ENCODE assay signal across 27 mouse cellular contexts in the genomic region with DNA sequence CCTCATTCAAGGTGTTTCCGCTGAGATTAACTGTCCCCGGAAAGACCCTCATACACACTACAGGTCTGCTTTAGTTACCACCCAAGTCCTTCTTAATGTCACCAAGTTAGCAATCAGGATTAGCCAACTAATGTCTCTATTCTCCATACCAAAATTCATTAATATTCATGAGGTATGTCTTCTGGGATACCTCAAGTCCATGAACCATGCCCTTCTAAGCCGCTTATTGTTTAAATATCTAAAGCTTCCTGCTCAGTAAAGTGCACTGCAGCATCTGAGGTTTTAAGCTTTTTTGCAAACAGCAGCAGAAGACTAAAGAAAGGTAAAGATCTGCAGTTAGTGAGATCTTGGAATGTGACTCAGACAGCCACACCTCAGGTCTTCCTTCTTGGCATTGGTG.
DNase-seq lines count a peak whose midpoint lies in the region; ATAC-seq and TF ChIP-seq lines count a peak whose summit lies in the region.
"Had no signal": no experiment of that assay in that cellular context is flagged by ENCODE, and none has a peak within 500 bp of the region (broad histone marks: within the 10 kb centered on the region; RNA-seq: fewer than 3 reads in every experiment).

No protein-coding gene starts in this region.

- no peak for TF ChIP-seq CTCF in midbrain, postnatal 0 days (IDR thresholded peaks at IDR 0.05)

- no peaks in the 10 kb centered on the region for H3K36me3 ChIP-seq in midbrain, embryonic 11.5 days (ENCODE audit: control insufficient read depth, insufficient read depth, low read length)
- no peaks in the 10 kb centered on the region for H3K36me3 ChIP-seq in midbrain, postnatal 0 days (ENCODE audit: insufficient read depth, low read length)
- no peaks in the 10 kb centered on the region for H3K36me3 ChIP-seq in midbrain, embryonic 13.5 days
- H3K36me3 ChIP-seq in midbrain, embryonic 10.5 days = no peaks in the 10 kb centered on the region
- H3K36me3 ChIP-seq: embryonic facial prominence, embryonic 13.5 days; embryonic facial prominence, embryonic 15.5 days; forebrain, embryonic 10.5 days; forebrain, embryonic 12.5 days; G1E had no signal

- no peak overlapping the region for H3K27ac ChIP-seq in midbrain, embryonic 11.5 days (ENCODE audit: low read depth, low read length)
- no peak overlapping the region for H3K27ac ChIP-seq in midbrain, postnatal 0 days (ENCODE audit: low read depth, low read length)
- H3K27ac ChIP-seq in midbrain, embryonic 13.5 days = no peak overlapping the region
- no peak overlapping the region for H3K27ac ChIP-seq in midbrain, embryonic 10.5 days (replicated peaks)
- H3K27ac ChIP-seq: embryonic facial prominence, embryonic 13.5 days; embryonic facial prominence, embryonic 15.5 days; forebrain, embryonic 10.5 days; forebrain, embryonic 12.5 days had no signal

- ATAC-seq in midbrain, embryonic 11.5 days (ENCODE audit: low FRiP score) = peak; percentile 79
- ATAC-seq in midbrain, postnatal 0 days (ENCODE audit: low FRiP score) = no peak
- ATAC-seq in midbrain, embryonic 13.5 days = peak; percentile 40; the same call in 1 of the 2 replicates
- ATAC-seq: CD4-positive, CD25-positive, alpha-beta regulatory T cell, adult 4 months; forebrain, embryonic 14.5 days; forebrain, embryonic 16.5 days; Patski had no signal

- H3K9ac ChIP-seq in midbrain, embryonic 11.5 days (ENCODE audit: low read length) = no peak overlapping the region
- H3K9ac ChIP-seq in midbrain, postnatal 0 days (replicated peaks; ENCODE audit: low read length, poor library complexity, severe bottlenecking) = no peak overlapping the region
- no peak overlapping the region for H3K9ac ChIP-seq in midbrain, embryonic 13.5 days (replicated peaks)
- H3K9ac ChIP-seq: embryonic facial prominence, embryonic 13.5 days; embryonic facial prominence, embryonic 15.5 days; forebrain, embryonic 12.5 days had no signal

- DNase-seq in midbrain, embryonic 11.5 days (ENCODE audit: low spot score, missing footprints) = peak; percentile 91
- DNase-seq in midbrain, postnatal 0 days (ENCODE audit: low spot score) = no peak
- no peak for DNase-seq in midbrain, embryonic 10.5 days (ENCODE audit: low spot score)
- DNase-seq in R1 (ENCODE audit: low read depth, low spot score) = peak; percentile 64
- DNase-seq: adrenal gland, adult 2 months; adrenal gland, postnatal 10 days; adrenal gland, postnatal 25 days; B cell, adult 2 months; cerebellum, adult 11 months; cerebellum, adult 18-20 months; cerebellum, adult 8-10 months; cerebellum, adult 9-11 months; cerebellum, postnatal 14 days; cerebellum, postnatal 36 days; embryo, embryonic 11 days had no signal

- WGBS in midbrain, embryonic 11.5 days = 35% methylated on average over 3 of the region's 3 CpGs
- 12% methylated on average over 3 of the region's 3 CpGs for WGBS in midbrain, postnatal 0 days
- 24% methylated on average over 3 of the region's 3 CpGs for WGBS in midbrain, embryonic 13.5 days
- WGBS in midbrain, embryonic 10.5 days = 46% methylated on average over 3 of the region's 3 CpGs

- no peak overlapping the region for H3K4me2 ChIP-seq in midbrain, embryonic 11.5 days
- no peak overlapping the region for H3K4me2 ChIP-seq in midbrain, postnatal 0 days (ENCODE audit: low read depth, low read length, poor library complexity, severe bottlenecking)
- H3K4me2 ChIP-seq in midbrain, embryonic 13.5 days (replicated peaks) = no peak overlapping the region
- H3K4me2 ChIP-seq: embryonic facial prominence, embryonic 13.5 days; embryonic facial prominence, embryonic 15.5 days; forebrain, embryonic 12.5 days had no signal

- peaks cover 16% of the 10 kb centered on the region for H3K4me1 ChIP-seq in midbrain, embryonic 11.5 days (ENCODE audit: control insufficient read depth, insufficient read depth, low read length)
- no peaks in the 10 kb centered on the region for H3K4me1 ChIP-seq in midbrain, postnatal 0 days (ENCODE audit: insufficient read depth, low read length)
- peaks cover 5% of the 10 kb centered on the region for H3K4me1 ChIP-seq in midbrain, embryonic 13.5 days (replicated peaks)
- H3K4me1 ChIP-seq in midbrain, embryonic 10.5 days = peaks cover 40% of the 10 kb centered on the region
- H3K4me1 ChIP-seq: embryonic facial prominence, embryonic 13.5 days; embryonic facial prominence, embryonic 15.5 days had no signal

- H3K9me3 ChIP-seq in midbrain, embryonic 11.5 days (ENCODE audit: control insufficient read depth, low read length) = no peaks in the 10 kb centered on the region
- no peaks in the 10 kb centered on the region for H3K9me3 ChIP-seq in midbrain, postnatal 0 days (ENCODE audit: low read length)
- no peaks in the 10 kb centered on the region for H3K9me3 ChIP-seq in midbrain, embryonic 13.5 days
- H3K9me3 ChIP-seq in midbrain, embryonic 10.5 days (replicated peaks) = no peaks in the 10 kb centered on the region
- H3K9me3 ChIP-seq: embryonic facial prominence, embryonic 13.5 days; embryonic facial prominence, embryonic 15.5 days; forebrain, embryonic 10.5 days; forebrain, embryonic 12.5 days; G1E had no signal

- no peak overlapping the region for H3K4me3 ChIP-seq in midbrain, embryonic 11.5 days (ENCODE audit: low read depth, low read length)
- no peak overlapping the region for H3K4me3 ChIP-seq in midbrain, postnatal 0 days (ENCODE audit: low read depth, low read length)
- H3K4me3 ChIP-seq in midbrain, embryonic 13.5 days (replicated peaks) = no peak overlapping the region
- no peak overlapping the region for H3K4me3 ChIP-seq in midbrain, embryonic 10.5 days
- H3K4me3 ChIP-seq: embryonic facial prominence, embryonic 13.5 days; embryonic facial prominence, embryonic 15.5 days; erythroblast, embryonic 14.5 days; forebrain, embryonic 10.5 days; forebrain, embryonic 12.5 days had no signal

- peaks cover 6% of the 10 kb centered on the region for H3K27me3 ChIP-seq in midbrain, embryonic 11.5 days (ENCODE audit: control insufficient read depth, insufficient read depth, low read length)
- H3K27me3 ChIP-seq in midbrain, postnatal 0 days (ENCODE audit: insufficient read depth, low read length) = no peaks in the 10 kb centered on the region
- peaks cover 8% of the 10 kb centered on the region; the same call in 1 of the 2 replicates for H3K27me3 ChIP-seq in midbrain, embryonic 13.5 days
- H3K27me3 ChIP-seq in midbrain, embryonic 10.5 days (ENCODE audit: low read depth, poor library complexity, severe bottlenecking) = peaks cover 77% of the 10 kb centered on the region
- H3K27me3 ChIP-seq: CH12.LX; embryonic facial prominence, embryonic 13.5 days; embryonic facial prominence, embryonic 15.5 days; forebrain, embryonic 12.5 days; Patski had no signal

Comparison
In these comparisons a context has a peak if more than half of its experiments do, and no peak if none do; other contexts are left out.
1. DNase-seq: peak in midbrain, embryonic 11.5 days (single experiment) and R1 (single experiment); none in midbrain, postnatal 0 days (single experiment) and midbrain, embryonic 10.5 days (single experiment).